Mouse (Mus musculus) midbrain, embryonic 14.5 days (tissue): ENCODE results near the gene Dusp22. TPM values are rescaled to one million over a fixed set of nuclear protein-coding genes. Genes with fewer than 3 reads are reported as not detected.

ENCODE experiments used
- ATAC-seq: fragments of 200-750 bp; cut with Nextera tagmentation; 2 replicates; pipeline ENCODE4 v1.8.0; 2017; ENCODE audit warnings: moderate number of reproducible peaks, moderate library complexity; ENCODE audit not compliant: low FRiP score, low TSS enrichment
- DNase-seq: peaks from one replicate; pipeline ENCODE4 v3.0.0-alpha.2; 2015
- H3K27ac ChIP-seq: fragments of 300-500 bp; sonication (generic); replicated peaks from 2 replicates; pipeline ENCODE4 v1.5.1; 2014; ENCODE audit warnings: mild to moderate bottlenecking, low read depth, low read length, moderate library complexity
- H3K27me3 ChIP-seq: fragments of 300-500 bp; sonication (generic); 2 replicates; pipeline ENCODE4 v1.6.1; 2014; ENCODE audit warnings: low read length, control low read depth, mixed read lengths; ENCODE audit not compliant: control insufficient read depth, insufficient read depth
- H3K36me3 ChIP-seq: fragments of 300-500 bp; sonication (generic); 2 replicates; pipeline ENCODE4 v1.6.1; 2014; ENCODE audit warnings: low read length, control low read depth; ENCODE audit not compliant: control insufficient read depth, insufficient read depth
- H3K4me1 ChIP-seq: fragments of 300-500 bp; sonication (generic); 2 replicates; pipeline ENCODE4 v1.6.1; 2014; ENCODE audit warnings: mild to moderate bottlenecking, antibody characterized with exemption, low read length, control low read depth; ENCODE audit not compliant: control insufficient read depth, insufficient read depth
- H3K4me2 ChIP-seq: fragments of 300-500 bp; sonication (generic); 2 replicates; pipeline ENCODE4 v1.6.1; 2014; ENCODE audit warnings: mild to moderate bottlenecking, low read length, moderate library complexity
- H3K4me3 ChIP-seq: fragments of 300-500 bp; sonication (generic); replicated peaks from 2 replicates; pipeline ENCODE4 v1.5.1; 2014; ENCODE audit warnings: low read depth, low read length
- H3K9ac ChIP-seq: fragments of 300-500 bp; sonication (generic); replicated peaks from 2 replicates; pipeline ENCODE4 v1.6.1; 2014; ENCODE audit warnings: mild to moderate bottlenecking, low read length, moderate library complexity
- H3K9me3 ChIP-seq: fragments of 300-500 bp; sonication (generic); 2 replicates; pipeline ENCODE4 v1.6.1; 2016; ENCODE audit warnings: low read length, control low read depth, mixed read lengths; ENCODE audit not compliant: control insufficient read depth
- WGBS: fragments of 180-500 bp; shearing (Covaris S2); extraction: QIAGEN DNeasy Blood & Tissue Kit; methylation state at CpG from one replicate; pipeline ENCODE4 v1.1.7; 2014; 5-methylcytosine and 5-hydroxymethylcytosine counted together
- polyA plus RNA-seq: library from polyadenylated mRNA; unstranded; fragments of >200 nt; fragmentation: Nextera tagmentation; extraction: Ambion mirVana; gene quantifications from 2 replicates; pipeline ENCODE4 v1.2.1, GENCODE M21; 2014

Dusp22 gene
- polyA plus RNA-seq, 1 experiment from 2014 or later, result 27.9 TPM

DNA sequence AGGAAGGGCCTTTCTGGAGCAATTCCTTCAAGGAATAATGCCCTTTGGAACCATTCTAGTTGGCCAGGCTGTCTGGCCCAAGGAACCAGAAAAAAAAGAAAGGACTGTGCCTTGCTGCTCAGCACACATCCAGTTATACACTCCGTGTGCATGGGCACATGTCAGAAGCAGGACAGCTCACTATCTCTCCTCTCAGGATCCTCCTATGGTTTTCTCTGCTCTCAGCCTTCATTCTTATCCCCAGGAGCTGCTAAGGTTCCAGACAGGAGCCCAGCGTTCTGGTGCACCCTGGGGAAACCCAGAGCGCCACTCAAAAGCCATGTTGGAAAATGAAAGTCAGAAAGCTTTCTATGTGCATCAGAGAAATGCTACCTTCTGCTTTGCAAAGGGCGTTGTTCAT, 55.8 kb downstream of the Dusp22 start:
- no peak overlapping the region for H3K27ac ChIP-seq
- DNase-seq, result no peak
- 85% methylated on average over 4 of the region's 4 CpGs for WGBS
- no peaks in the 10 kb centered on the region for H3K27me3 ChIP-seq
- no peak overlapping the region for H3K4me3 ChIP-seq
- H3K36me3 ChIP-seq, result no peaks in the 10 kb centered on the region
- ATAC-seq, result no peak
- no peak overlapping the region for H3K4me2 ChIP-seq
- H3K9me3 ChIP-seq, result no peaks in the 10 kb centered on the region
- no peak overlapping the region for H3K9ac ChIP-seq
- H3K4me1 ChIP-seq, result no peaks in the 10 kb centered on the region

DNA sequence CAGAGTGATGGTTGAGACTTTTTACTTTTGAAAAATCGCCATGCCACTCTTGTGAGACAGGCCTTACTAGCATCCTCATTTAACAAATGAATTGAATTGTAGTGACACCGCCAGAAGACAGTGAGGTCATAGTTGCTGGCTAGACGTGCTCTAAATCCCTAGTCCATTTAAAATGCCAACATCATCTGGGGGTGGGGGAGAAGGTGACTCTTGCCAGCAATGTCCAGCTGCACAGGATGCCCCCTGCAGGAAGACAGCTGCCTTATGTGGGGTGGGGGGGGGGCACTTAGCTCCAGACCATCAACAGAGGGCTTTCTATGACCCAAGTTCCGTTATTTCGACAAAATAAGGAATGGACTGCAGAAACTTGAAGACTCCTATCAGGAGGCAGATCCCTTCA, 56.8 kb downstream of the Dusp22 start:
- no peak overlapping the region for H3K4me3 ChIP-seq
- H3K27me3 ChIP-seq, result no peaks in the 10 kb centered on the region
- H3K9ac ChIP-seq, result no peak overlapping the region
- no peak overlapping the region for H3K27ac ChIP-seq
- no peaks in the 10 kb centered on the region for H3K36me3 ChIP-seq
- DNase-seq (no peak), ATAC-seq (no peak)
- no peak overlapping the region for H3K4me2 ChIP-seq
- no peaks in the 10 kb centered on the region for H3K9me3 ChIP-seq
- 78% methylated on average over 5 of the region's 5 CpGs for whole genome bisulfite sequencing
- no peaks in the 10 kb centered on the region for H3K4me1 ChIP-seq

DNA sequence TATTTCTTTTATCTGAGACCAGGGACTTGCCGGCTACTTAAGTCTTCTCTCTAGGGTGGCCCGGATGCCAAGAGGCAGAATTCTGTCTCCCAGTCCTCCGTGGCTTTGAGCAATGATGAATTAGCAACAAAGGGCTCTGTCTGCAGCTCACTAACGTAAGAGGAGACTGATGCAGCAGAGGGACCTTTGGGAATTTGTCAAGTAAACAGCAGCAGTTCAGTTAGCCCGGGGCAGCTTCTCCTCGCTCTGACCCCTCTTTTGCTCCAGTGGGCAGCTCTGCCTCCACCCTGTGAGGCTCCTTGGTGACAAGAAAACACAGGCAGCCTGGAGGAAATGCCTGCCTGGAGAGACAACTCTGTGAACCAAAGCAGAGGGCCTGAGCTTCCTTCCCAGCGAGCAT, 62.8 kb downstream of the Dusp22 start:
- WGBS, result 8% methylated on average over 7 of the region's 7 CpGs
- H3K36me3 ChIP-seq, result no peaks in the 10 kb centered on the region
- peaks cover 11% of the 10 kb centered on the region for H3K4me1 ChIP-seq
- peak overlapping the region; percentile 16; the same call in 1 of the 2 replicates for H3K9ac ChIP-seq
- H3K4me3 ChIP-seq, result no peak overlapping the region
- ATAC-seq (no peak), DNase-seq (peak; percentile 44)
- peak overlapping the region; percentile 32; the same call in 1 of the 2 replicates for H3K27ac ChIP-seq
- H3K9me3 ChIP-seq, result no peaks in the 10 kb centered on the region
- H3K27me3 ChIP-seq, result no peaks in the 10 kb centered on the region
- peak overlapping the region; percentile 13; the same call in 1 of the 2 replicates for H3K4me2 ChIP-seq

DNA sequence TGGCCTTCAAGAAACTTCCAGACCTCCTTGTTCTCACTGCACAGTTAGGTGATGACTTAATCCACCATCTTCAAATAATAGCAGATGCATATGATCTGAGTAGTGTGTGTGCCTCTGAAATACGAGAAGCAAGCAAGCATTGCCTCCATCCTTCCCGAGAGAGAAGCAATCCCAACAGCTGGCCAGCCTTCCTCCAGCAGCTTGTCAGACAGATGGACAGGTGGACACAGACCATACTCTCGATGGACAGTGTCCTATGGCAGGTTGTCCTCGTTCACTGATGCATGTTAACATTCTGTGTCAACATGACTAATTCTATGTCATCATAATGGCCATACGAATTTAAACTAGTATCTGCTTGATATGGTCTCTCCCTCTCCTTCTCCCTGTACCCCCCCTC, 63.5 kb downstream of the Dusp22 start:
- no peak for DNase-seq
- H3K9ac ChIP-seq, result no peak overlapping the region
- H3K9me3 ChIP-seq, result no peaks in the 10 kb centered on the region
- no peak for ATAC-seq
- no peaks in the 10 kb centered on the region for H3K36me3 ChIP-seq
- peaks cover 11% of the 10 kb centered on the region for H3K4me1 ChIP-seq
- no peak overlapping the region for H3K4me2 ChIP-seq
- H3K27ac ChIP-seq, result no peak overlapping the region
- H3K4me3 ChIP-seq, result no peak overlapping the region
- no peaks in the 10 kb centered on the region for H3K27me3 ChIP-seq
- 63% methylated on average over 5 of the region's 5 CpGs for WGBS

DNA sequence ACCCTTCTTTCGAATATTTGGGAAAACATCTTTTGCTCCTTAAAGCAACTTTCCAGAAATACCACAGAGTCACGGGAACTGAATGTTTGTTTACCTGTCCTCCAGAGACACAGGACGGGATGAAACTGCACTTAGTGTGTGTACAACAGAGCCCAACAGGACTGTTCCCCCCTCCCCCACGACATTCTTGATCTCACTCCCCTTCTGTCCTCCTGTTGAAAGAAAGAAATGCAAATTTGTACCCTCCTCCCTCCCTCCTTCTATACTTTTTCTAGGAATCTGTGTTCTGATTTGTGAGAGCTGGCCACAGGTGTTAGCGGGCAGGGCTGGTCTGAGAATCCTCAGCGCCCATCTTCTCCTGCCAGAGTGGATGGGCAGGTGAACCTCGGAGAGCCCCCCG, 64.1 kb downstream of the Dusp22 start:
- Histone ChIP-seq H3K9ac (no peak overlapping the region), H3K27ac (no peak overlapping the region), H3K36me3 (no peaks in the 10 kb centered on the region), H3K4me2 (no peak overlapping the region), H3K4me3 (no peak overlapping the region), H3K4me1 (peaks cover 11% of the 10 kb centered on the region), H3K27me3 (no peaks in the 10 kb centered on the region), H3K9me3 (no peaks in the 10 kb centered on the region)
- DNase-seq (no peak), ATAC-seq (no peak)
- WGBS, result 64% methylated on average over 8 of the region's 8 CpGs

DNA sequence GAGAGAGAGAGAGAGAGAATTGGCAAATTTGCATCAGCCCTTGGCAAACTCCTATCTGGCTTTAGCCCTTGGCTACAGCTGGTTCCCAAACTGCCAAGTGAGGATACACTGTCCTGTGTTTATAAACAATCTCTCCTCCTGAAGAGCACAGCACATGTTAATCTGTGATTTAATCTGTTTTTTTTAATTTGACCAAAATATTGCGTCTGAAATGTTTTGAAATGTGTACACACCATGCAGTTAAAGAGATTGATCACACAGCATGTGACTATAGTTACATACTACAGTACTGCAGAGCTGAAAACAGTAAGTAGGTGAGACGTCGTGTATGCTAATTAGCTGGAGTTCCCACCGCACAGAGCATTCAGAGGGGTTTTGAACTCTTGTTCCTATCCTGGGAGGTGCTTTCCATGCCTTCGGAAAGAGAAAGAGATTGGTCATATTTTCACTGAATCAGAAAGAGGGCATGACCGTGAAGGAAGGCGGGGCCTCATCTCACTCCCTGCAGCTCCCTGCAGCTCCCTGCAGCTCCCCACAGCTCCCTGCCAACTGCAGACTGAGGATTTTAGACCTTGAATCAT, 65.0 kb downstream of the Dusp22 start:
- Histone ChIP-seq H3K9me3 (no peaks in the 10 kb centered on the region), H3K27ac (no peak overlapping the region), H3K4me1 (peaks cover 11% of the 10 kb centered on the region), H3K4me2 (no peak overlapping the region), H3K4me3 (no peak overlapping the region), H3K9ac (no peak overlapping the region), H3K27me3 (no peaks in the 10 kb centered on the region), H3K36me3 (no peaks in the 10 kb centered on the region)
- WGBS, result 25% methylated on average over 7 of the region's 7 CpGs
- peak; percentile 15 for DNase-seq
- no peak for ATAC-seq

DNA sequence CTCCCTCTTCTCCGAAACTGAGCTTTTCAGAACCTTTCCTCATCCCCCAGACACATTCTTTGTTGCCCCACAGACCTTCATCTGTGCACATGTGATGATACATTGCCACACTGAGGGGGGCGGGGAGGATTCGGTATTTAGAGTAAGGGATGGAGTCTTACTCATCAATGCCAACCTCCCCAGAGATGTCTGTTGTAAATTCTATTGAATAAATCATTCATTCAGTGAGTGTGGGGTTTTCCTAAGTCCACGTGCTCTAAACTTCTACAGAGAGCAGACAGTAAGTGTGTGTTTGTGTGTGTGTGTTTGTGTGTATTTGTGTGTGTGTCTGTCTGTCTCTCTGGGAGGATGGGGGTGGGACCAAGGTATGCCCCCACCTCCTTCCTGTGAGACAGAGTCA, 67.1 kb downstream of the Dusp22 start:
- H3K4me2 ChIP-seq, result no peak overlapping the region
- no peaks in the 10 kb centered on the region for H3K36me3 ChIP-seq
- 85% methylated on average over 4 of the region's 4 CpGs for WGBS
- H3K4me1 ChIP-seq, result peaks cover 11% of the 10 kb centered on the region
- DNase-seq, result no peak
- no peaks in the 10 kb centered on the region for H3K27me3 ChIP-seq
- ATAC-seq, result no peak
- no peak overlapping the region for H3K4me3 ChIP-seq
- H3K9ac ChIP-seq, result no peak overlapping the region
- H3K27ac ChIP-seq, result no peak overlapping the region
- no peaks in the 10 kb centered on the region for H3K9me3 ChIP-seq

DNA sequence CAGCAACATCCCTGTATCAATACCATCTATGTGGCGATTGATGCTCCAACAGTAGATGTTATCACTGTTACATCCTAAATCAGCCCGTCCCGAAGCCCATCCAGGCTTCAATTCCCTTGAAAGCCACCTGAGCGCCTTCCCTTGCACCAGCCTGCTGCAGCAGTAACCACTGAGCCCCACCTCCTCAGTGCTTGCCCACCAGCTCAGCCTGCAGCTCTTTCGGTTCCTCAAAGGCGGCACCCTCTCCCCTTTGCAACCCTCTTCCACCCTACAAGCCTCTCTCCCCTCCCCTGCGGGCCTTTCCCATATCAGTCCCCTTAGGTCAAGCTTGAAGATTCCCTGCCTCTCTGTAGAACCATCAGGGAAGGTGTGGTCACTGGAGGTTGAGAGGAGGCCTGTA, 68.4 kb downstream of the Dusp22 start:
- no peaks in the 10 kb centered on the region for H3K27me3 ChIP-seq
- H3K9me3 ChIP-seq, result no peaks in the 10 kb centered on the region
- 0 out of 2 replicates have a peak, but pooled peaks cover 4% of the 10 kb centered on the region for H3K4me1 ChIP-seq
- ATAC-seq (no peak), DNase-seq (no peak)
- H3K9ac ChIP-seq, result no peak overlapping the region
- no peak overlapping the region for H3K27ac ChIP-seq
- no peak overlapping the region for H3K4me3 ChIP-seq
- 95% methylated on average over 7 of the region's 7 CpGs for WGBS
- no peak overlapping the region for H3K4me2 ChIP-seq
- H3K36me3 ChIP-seq, result no peaks in the 10 kb centered on the region

DNA sequence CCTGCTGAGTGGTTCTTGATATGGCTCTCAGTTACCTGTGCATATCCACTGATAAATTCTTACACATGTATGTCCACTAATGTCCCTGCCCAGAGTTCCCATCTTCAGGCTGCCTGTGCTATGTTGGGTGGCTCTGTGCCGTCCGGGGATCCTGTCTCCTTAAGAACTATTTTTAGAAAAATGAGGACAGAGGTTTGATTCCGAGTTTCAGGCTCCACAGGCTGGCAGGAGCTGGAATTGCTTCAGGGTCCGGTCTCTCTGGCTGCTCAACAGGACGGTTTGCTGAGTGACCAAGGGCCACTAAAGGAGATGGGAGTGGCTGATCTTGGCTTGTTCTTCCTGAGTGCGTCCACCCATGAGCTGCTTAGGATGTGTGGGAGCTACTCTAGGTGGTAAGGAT, 69.4 kb downstream of the Dusp22 start:
- no peaks in the 10 kb centered on the region for H3K27me3 ChIP-seq
- no peak overlapping the region for H3K4me3 ChIP-seq
- H3K36me3 ChIP-seq, result no peaks in the 10 kb centered on the region
- no peak overlapping the region for H3K9ac ChIP-seq
- 65% methylated on average over 6 of the region's 6 CpGs for WGBS
- DNase-seq (no peak), ATAC-seq (no peak)
- no peaks in the 10 kb centered on the region for H3K9me3 ChIP-seq
- 0 out of 2 replicates have a peak, but pooled peaks cover 4% of the 10 kb centered on the region for H3K4me1 ChIP-seq
- H3K27ac ChIP-seq, result no peak overlapping the region
- no peak overlapping the region for H3K4me2 ChIP-seq
